Mouse (Mus musculus) 416B (cell line): ENCODE results near the gene Piwil1.

ENCODE experiments used
- DNase-seq: peaks from one replicate; pipeline ENCODE4 v3.0.0; 2011; ENCODE audit warnings: low read depth

Piwil1 gene

GRCm38 (mm10) chr5:128702224-128702623 is at the start of gene Piwil1:
Gene Piwil1 (plus strand): TSS chr5:128702524.
- DNase-seq: no peak

GRCm38 (mm10) chr5:128656496-128657135 is 45.7 kb upstream of the Piwil1 start:
- no peak for DNase-seq

DNA sequence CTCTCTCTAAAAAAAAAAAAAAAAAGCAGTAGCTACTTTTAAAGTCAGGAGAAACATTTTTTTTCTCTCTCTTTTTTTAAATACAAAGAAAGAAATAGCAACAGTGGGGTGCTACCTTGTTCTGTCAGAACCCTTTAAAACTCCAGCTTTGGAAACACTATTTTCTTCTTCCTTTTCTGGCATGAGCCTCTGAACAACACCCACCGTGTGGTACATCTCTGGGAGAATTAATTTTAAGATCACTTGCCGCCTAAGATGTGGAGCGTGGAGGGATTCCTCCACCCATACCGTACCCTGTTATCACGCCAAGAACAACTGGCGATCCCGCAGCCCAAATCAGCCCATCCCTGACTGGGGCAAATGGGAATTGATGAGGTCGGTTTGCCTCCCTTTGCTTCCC is 42.2 kb upstream of the Piwil1 start:
- DNase-seq: no peak

DNA sequence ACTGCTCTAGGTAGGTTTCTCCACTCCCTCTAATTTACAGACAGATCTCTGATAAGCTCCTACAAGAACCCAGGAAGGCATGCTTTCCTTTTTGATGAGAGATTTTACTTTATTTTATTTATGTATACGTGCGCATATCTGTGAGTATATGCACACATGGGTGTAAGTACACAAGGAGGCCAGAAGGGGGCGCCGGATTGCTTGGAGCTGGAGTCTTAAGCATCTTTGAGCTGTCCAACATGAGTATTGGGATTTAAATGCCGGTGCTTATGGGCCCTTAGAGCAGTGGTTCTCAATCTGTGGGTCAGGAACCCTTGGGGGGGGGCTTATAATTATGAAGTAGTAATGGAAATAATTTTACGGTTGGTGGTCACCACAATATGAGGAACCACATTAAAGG is 39.4 kb upstream of the Piwil1 start:
- no peak for DNase-seq

DNA sequence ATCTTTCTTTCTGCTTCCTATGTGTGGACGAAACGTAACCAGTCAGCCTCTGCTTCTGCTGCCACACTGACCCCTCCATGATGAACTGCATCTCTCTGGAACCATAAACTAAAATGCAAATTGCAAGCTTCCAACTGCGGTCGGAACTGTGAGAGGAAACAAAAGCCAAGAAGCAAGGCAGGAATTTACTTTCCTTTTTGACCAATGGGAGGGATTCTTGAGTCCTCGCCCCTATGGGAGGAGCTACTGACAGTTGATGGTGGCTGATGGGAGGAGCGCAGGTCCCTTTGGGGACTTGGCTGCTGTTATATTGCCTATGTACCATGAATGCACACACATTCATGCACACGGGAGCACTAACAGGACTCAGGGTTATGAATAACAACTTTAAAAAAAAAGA is 38.3 kb upstream of the Piwil1 start:
- DNase-seq: no peak

- DNase-seq: no peak
These were observed 37.3 kb upstream of the Piwil1 start for GRCm38 (mm10) chr5:128665045-128665444.

GRCm38 (mm10) chr5:128667303-128667702 is 35.0 kb upstream of the Piwil1 start:
- no peak for DNase-seq

- no peak for DNase-seq
These were observed 28.2 kb upstream of the Piwil1 start for GRCm38 (mm10) chr5:128674124-128674523.

GRCm38 (mm10) chr5:128677373-128677772 is 25.0 kb upstream of the Piwil1 start:
- no peak for DNase-seq

- no peak for DNase-seq
These were observed 24.5 kb upstream of the Piwil1 start for GRCm38 (mm10) chr5:128677861-128678260.

DNA sequence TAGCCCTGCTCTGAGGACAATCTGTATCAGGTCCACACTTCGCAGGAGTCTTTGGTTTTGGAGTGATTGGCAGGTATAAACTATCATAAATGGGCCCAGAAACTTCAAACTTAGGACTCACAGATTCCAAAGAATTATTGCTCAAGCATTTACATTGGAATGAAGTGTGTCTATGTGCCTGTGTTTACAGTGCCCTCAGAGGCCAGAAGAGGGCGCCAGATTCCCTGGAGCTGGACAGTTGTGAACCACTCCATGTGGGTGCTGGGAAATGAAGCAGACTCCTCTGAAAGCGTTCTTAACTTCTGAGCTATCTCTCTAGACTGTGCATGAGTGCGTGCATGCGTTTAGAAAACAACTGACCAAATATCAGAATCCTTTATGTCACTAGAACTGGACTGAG is 20.9 kb upstream of the Piwil1 start:
- no peak for DNase-seq

GRCm38 (mm10) chr5:128684192-128684591 is 18.1 kb upstream of the Piwil1 start:
- no peak for DNase-seq

- no peak for DNase-seq
These were observed 17.7 kb upstream of the Piwil1 start for GRCm38 (mm10) chr5:128684621-128685020.

DNA sequence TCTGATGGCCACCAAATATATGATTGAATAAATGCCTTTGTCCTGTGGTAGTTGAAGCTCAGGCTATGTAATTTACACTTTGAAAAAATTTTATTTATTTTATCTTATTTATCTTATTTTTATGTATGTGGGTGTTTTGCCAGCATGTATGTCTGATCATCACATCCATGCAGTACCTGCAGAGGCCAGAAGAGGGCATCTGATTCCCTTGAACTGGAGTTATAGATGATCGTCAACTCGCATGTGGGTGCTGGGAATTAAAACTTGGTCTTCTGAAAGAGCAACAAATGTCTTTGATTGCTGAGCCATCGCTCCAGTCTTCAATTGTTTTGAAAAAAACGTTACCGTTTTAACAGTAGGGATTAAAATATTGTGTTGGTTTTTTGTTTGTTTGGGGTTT is 15.2 kb upstream of the Piwil1 start:
- no peak for DNase-seq

DNA sequence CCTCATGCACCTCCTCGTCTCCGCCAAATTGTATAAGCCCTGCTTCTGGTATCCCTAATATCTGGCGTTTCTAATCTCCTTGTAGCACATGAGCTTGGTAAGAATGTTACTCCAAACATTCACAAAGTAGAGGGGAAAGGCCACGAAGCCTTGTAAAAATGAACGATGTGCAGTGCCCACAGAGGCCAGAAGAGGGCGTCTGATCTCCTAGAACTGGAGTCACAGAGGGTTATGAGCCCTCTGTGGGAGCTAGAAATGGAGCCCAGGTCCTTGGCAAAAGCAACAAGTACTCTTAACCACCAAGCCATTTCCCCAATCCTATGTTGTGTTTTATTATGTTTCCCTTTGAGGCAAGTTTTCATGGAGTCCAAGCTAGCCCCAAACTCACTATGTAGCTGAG is 8.2 kb upstream of the Piwil1 start:
- no peak for DNase-seq

GRCm38 (mm10) chr5:128694611-128695325 is 7.6 kb upstream of the Piwil1 start:
- no peak for DNase-seq

GRCm38 (mm10) chr5:128696824-128697223 is 5.5 kb upstream of the Piwil1 start:
- DNase-seq: no peak

- DNase-seq: no peak
These were observed 1.6 kb upstream of the Piwil1 start for GRCm38 (mm10) chr5:128700716-128701115.

GRCm38 (mm10) chr5:128703688-128704087 is 1.4 kb downstream of the Piwil1 start:
- no peak for DNase-seq

DNA sequence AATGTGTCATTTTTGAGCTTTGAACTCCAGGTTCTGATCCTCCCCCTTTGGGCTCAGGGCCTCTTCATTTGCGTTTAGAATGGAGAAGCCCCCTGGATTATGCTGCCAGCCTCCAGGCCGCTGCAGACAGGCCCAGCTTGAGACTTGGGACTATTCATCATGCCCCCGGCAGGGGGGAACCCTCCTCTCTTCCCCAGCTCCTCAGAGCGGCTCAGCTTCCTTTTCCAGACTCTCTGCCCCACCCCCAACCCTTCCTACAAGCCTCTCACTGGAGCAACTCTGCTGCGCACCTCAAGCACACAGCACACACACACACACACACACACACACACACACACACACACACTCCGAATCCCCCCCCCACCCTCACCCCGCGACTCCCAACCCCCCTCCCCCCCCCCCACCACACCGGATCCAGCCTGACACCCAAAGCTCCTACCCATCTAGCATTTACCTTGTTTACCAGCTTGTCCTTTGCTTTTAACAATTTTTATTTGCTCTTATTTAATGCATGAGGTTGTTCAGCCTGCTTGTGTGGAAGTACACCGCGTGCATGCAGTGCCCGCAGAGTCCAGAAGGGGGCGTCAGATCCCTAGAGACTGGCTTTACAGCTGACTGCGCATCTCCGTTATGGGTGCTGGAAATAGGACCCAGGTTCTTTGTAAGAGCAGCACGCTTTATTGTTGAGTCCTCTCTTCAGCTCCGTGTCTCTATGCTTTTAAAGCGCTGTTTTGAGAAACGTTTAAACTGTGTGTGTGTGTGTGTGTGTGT is 2.0 kb downstream of the Piwil1 start:
- no peak for DNase-seq

DNA sequence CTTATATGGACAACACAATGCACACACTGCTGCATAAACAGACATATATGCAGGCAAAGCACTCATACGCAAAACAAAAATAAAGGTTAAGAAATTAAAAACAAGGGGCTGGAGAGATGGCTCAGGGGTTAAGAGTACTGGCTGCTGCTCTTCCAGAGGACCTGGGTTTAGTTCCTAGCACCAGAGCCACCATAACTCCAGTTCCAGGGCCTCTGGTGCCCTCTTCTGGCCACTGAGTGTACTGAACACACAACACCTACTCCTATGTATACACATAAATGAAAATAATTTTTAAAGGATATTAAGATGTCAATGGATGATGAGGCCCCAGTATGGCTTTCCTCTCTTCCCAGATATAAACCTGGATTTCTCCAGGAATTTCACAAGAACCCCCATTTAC is 4.1 kb downstream of the Piwil1 start:
- no peak for DNase-seq

DNA sequence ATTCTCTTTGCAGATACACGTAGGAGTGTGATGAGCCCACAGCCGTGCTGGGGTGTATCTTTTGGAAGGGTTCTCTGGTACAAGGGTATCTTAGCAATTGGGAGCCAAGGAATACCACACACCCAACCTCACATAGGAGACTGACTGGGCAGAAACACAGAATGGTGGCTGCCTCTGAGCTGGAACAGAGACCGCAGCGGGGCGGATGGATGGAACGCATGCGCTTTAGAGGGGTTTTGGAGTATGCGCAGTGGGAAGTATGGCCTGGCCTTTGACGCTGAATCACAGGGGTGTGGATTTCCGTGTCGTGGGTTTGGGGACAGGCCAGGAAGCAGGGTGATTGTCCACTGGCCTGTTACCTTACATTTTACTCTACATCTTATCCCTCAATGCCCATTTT is 4.9 kb downstream of the Piwil1 start:
- DNase-seq: no peak

GRCm38 (mm10) chr5:128708929-128709328 is 6.6 kb downstream of the Piwil1 start:
- no peak for DNase-seq
